Mouse (Mus musculus): Measurements from ENCODE around the gene Adarb1. TPM values are rescaled to one million over a fixed set of nuclear protein-coding genes. Genes with fewer than 3 reads are reported as not detected.

The Adarb1 gene
- total RNA-seq, 1 experiment, result 6.3 TPM

- in situ Hi-C loops (cut with MboI; ENCODE audit: low sequenced_read_pairs in 2 of 2, unreplicated experiment in 2 of 2), result no loop called here
- no peak for DNase-seq (ENCODE audit: low read depth, low spot score)
- Histone ChIP-seq H3K4me3 (ENCODE audit: insufficient read depth in 1 of 2, low read depth in 1 of 2, low read length in 2 of 2, poor library complexity in 1 of 2, severe bottlenecking in 1 of 2) (no peak overlapping the region), H3K27ac (ENCODE audit: insufficient read depth, low read depth, low read length, poor library complexity, severe bottlenecking) (no peak overlapping the region), H3K36me3 (ENCODE audit: control insufficient read depth, insufficient read depth, low read length, poor library complexity, severe bottlenecking) (no peaks in the 10 kb centered on the region), H3K9me3 (ENCODE audit: control insufficient read depth, insufficient read depth, low read depth, low read length) (no peaks in the 10 kb centered on the region), H3K4me1 (ENCODE audit: control insufficient read depth in 2 of 2, insufficient read depth in 2 of 2, low read length in 2 of 2, poor library complexity in 1 of 2) (no peaks in the 10 kb centered on the region), H3K9ac (ENCODE audit: insufficient read depth, low read depth, low read length, poor library complexity, severe bottlenecking) (no peak overlapping the region)
- TF ChIP-seq ZC3H11A (IDR thresholded peaks at IDR 0.05; ENCODE audit: borderline replicate concordance, low read depth, low read length) (no peak), CHD2 (IDR thresholded peaks at IDR 0.05; ENCODE audit: low read depth, low read length) (no peak), HCFC1 (IDR thresholded peaks at IDR 0.05; ENCODE audit: borderline replicate concordance, insufficient read depth, low read length) (no peak), MAFK (IDR thresholded peaks at IDR 0.05; ENCODE audit: insufficient read depth, low read depth, low read length) (no peak), ZNF384 (IDR thresholded peaks at IDR 0.05; ENCODE audit: low read depth, low read length) (no peak)
Measured at GRCm38 (mm10) chr10:77339871-77340341, 78.2 kb downstream of the Adarb1 start.

DNA sequence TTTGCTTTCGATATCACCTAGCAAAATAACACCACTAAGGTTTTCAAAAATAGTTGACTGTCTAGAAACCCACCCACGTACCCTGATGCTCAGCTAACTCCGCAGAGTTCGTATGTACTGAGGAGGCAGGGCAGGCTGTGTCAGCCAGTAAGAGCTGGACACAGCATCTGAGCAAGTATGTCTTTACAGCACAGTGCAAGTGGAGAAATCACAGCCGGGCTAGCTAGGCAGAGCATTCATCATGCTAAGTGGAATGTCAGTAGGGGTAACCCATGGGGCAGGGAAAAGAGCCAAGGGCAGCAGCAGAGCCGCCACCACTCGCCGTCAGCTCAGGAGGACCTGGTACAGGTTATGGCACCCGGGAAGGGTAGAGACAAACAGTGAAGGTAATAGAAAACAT lies 84.6 kb downstream of the Adarb1 start:
- Histone ChIP-seq H3K9me3 (ENCODE audit: control insufficient read depth, insufficient read depth, low read depth, low read length) (no peaks in the 10 kb centered on the region), H3K9ac (ENCODE audit: insufficient read depth, low read depth, low read length, poor library complexity, severe bottlenecking) (no peak overlapping the region), H3K4me1 (ENCODE audit: control insufficient read depth in 2 of 2, insufficient read depth in 2 of 2, low read length in 2 of 2, poor library complexity in 1 of 2) (no peaks in the 10 kb centered on the region; a peak in 2 of 4 replicates), H3K27ac (ENCODE audit: insufficient read depth, low read depth, low read length, poor library complexity, severe bottlenecking) (no peak overlapping the region), H3K36me3 (ENCODE audit: control insufficient read depth, insufficient read depth, low read length, poor library complexity, severe bottlenecking) (no peaks in the 10 kb centered on the region), H3K4me3 (ENCODE audit: insufficient read depth in 1 of 2, low read depth in 1 of 2, low read length in 2 of 2, poor library complexity in 1 of 2, severe bottlenecking in 1 of 2) (no peak overlapping the region)
- no peak for TF ChIP-seq HCFC1 (IDR thresholded peaks at IDR 0.05; ENCODE audit: borderline replicate concordance, insufficient read depth, low read length)
- TF ChIP-seq ZNF384 (IDR thresholded peaks at IDR 0.05; ENCODE audit: low read depth, low read length), result no peak
- no peak for TF ChIP-seq ZC3H11A (IDR thresholded peaks at IDR 0.05; ENCODE audit: borderline replicate concordance, low read depth, low read length)
- TF ChIP-seq CHD2 (IDR thresholded peaks at IDR 0.05; ENCODE audit: low read depth, low read length), result no peak
- no peak for TF ChIP-seq MAFK (IDR thresholded peaks at IDR 0.05; ENCODE audit: insufficient read depth, low read depth, low read length)
- in situ Hi-C loops (cut with MboI; ENCODE audit: low sequenced_read_pairs in 2 of 2, unreplicated experiment in 2 of 2), result no loop called here
- no peak for DNase-seq (ENCODE audit: low read depth, low spot score)

GRCm38 (mm10) chr10:77329446-77330094 lies 88.5 kb downstream of the Adarb1 start:
- Histone ChIP-seq H3K9ac (ENCODE audit: insufficient read depth, low read depth, low read length, poor library complexity, severe bottlenecking) (no peak overlapping the region), H3K36me3 (ENCODE audit: control insufficient read depth, insufficient read depth, low read length, poor library complexity, severe bottlenecking) (0 out of 2 replicates have a peak, but pooled peaks cover 2% of the 10 kb centered on the region), H3K9me3 (ENCODE audit: control insufficient read depth, insufficient read depth, low read depth, low read length) (no peaks in the 10 kb centered on the region), H3K4me1 (ENCODE audit: control insufficient read depth in 2 of 2, insufficient read depth in 2 of 2, low read length in 2 of 2, poor library complexity in 1 of 2) (no peaks in the 10 kb centered on the region; a peak in 2 of 4 replicates), H3K27ac (ENCODE audit: insufficient read depth, low read depth, low read length, poor library complexity, severe bottlenecking) (no peak overlapping the region), H3K4me3 (ENCODE audit: insufficient read depth in 1 of 2, low read depth in 1 of 2, low read length in 2 of 2, poor library complexity in 1 of 2, severe bottlenecking in 1 of 2) (no peak overlapping the region)
- no peak for TF ChIP-seq CHD2 (IDR thresholded peaks at IDR 0.05; ENCODE audit: low read depth, low read length)
- TF ChIP-seq MAFK (IDR thresholded peaks at IDR 0.05; ENCODE audit: insufficient read depth, low read depth, low read length), result 0 out of 2 replicates have a peak, but pooled peaks have one; percentile 5
- no peak for DNase-seq (ENCODE audit: low read depth, low spot score)
- in situ Hi-C loops (cut with MboI; ENCODE audit: low sequenced_read_pairs in 2 of 2, unreplicated experiment in 2 of 2), result no loop called here

- H3K4me1 ChIP-seq (ENCODE audit: control insufficient read depth in 2 of 2, insufficient read depth in 2 of 2, low read length in 2 of 2, poor library complexity in 1 of 2), result no peaks in the 10 kb centered on the region
- no peak overlapping the region for H3K27ac ChIP-seq (ENCODE audit: insufficient read depth, low read depth, low read length, poor library complexity, severe bottlenecking)
- H3K9me3 ChIP-seq (ENCODE audit: control insufficient read depth, insufficient read depth, low read depth, low read length), result no peaks in the 10 kb centered on the region
- H3K36me3 ChIP-seq (ENCODE audit: control insufficient read depth, insufficient read depth, low read length, poor library complexity, severe bottlenecking), result 0 out of 2 replicates have a peak, but pooled peaks cover 2% of the 10 kb centered on the region
- H3K9ac ChIP-seq (ENCODE audit: insufficient read depth, low read depth, low read length, poor library complexity, severe bottlenecking), result no peak overlapping the region
- in situ Hi-C loops (cut with MboI; ENCODE audit: low sequenced_read_pairs in 2 of 2, unreplicated experiment in 2 of 2), result no loop called here
- H3K4me3 ChIP-seq (ENCODE audit: insufficient read depth in 1 of 2, low read depth in 1 of 2, low read length in 2 of 2, poor library complexity in 1 of 2, severe bottlenecking in 1 of 2), result no peak overlapping the region
- TF ChIP-seq CHD2 (IDR thresholded peaks at IDR 0.05; ENCODE audit: low read depth, low read length), result no peak
- no peak for TF ChIP-seq ZC3H11A (IDR thresholded peaks at IDR 0.05; ENCODE audit: borderline replicate concordance, low read depth, low read length)
- no peak for TF ChIP-seq ZNF384 (IDR thresholded peaks at IDR 0.05; ENCODE audit: low read depth, low read length)
- no peak for DNase-seq (ENCODE audit: low read depth, low spot score)
Measured at GRCm38 (mm10) chr10:77324716-77325115, 93.4 kb downstream of the Adarb1 start.

GRCm38 (mm10) chr10:77321611-77322010 lies 96.5 kb downstream of the Adarb1 start:
- no peak for TF ChIP-seq CHD2 (IDR thresholded peaks at IDR 0.05; ENCODE audit: low read depth, low read length)
- no peak for TF ChIP-seq MAFK (IDR thresholded peaks at IDR 0.05; ENCODE audit: insufficient read depth, low read depth, low read length)
- no peak for TF ChIP-seq ZC3H11A (IDR thresholded peaks at IDR 0.05; ENCODE audit: borderline replicate concordance, low read depth, low read length)
- no peak for TF ChIP-seq HCFC1 (IDR thresholded peaks at IDR 0.05; ENCODE audit: borderline replicate concordance, insufficient read depth, low read length)
- no peak for TF ChIP-seq ZNF384 (IDR thresholded peaks at IDR 0.05; ENCODE audit: low read depth, low read length)
- Histone ChIP-seq H3K27ac (ENCODE audit: insufficient read depth, low read depth, low read length, poor library complexity, severe bottlenecking) (no peak overlapping the region), H3K9me3 (ENCODE audit: control insufficient read depth, insufficient read depth, low read depth, low read length) (no peaks in the 10 kb centered on the region), H3K4me3 (ENCODE audit: insufficient read depth in 1 of 2, low read depth in 1 of 2, low read length in 2 of 2, poor library complexity in 1 of 2, severe bottlenecking in 1 of 2) (no peak overlapping the region), H3K9ac (ENCODE audit: insufficient read depth, low read depth, low read length, poor library complexity, severe bottlenecking) (no peak overlapping the region), H3K4me1 (ENCODE audit: control insufficient read depth in 2 of 2, insufficient read depth in 2 of 2, low read length in 2 of 2, poor library complexity in 1 of 2) (no peaks in the 10 kb centered on the region), H3K36me3 (ENCODE audit: control insufficient read depth, insufficient read depth, low read length, poor library complexity, severe bottlenecking) (0 out of 2 replicates have a peak, but pooled peaks cover 2% of the 10 kb centered on the region)
- DNase-seq (ENCODE audit: low read depth, low spot score), result no peak
- in situ Hi-C loops (cut with MboI; ENCODE audit: low sequenced_read_pairs in 2 of 2, unreplicated experiment in 2 of 2), result no loop called here

All from ES-E14 (cell line).